Mouse (Mus musculus): ENCODE measurements around the gene Zdhhc5.
"Not testable (repeated sequence)": the region's sequence is repeated elsewhere in the genome, so short reads cannot be mapped to it uniquely, and the experiment has no call there.

Gene Zdhhc5

DNA sequence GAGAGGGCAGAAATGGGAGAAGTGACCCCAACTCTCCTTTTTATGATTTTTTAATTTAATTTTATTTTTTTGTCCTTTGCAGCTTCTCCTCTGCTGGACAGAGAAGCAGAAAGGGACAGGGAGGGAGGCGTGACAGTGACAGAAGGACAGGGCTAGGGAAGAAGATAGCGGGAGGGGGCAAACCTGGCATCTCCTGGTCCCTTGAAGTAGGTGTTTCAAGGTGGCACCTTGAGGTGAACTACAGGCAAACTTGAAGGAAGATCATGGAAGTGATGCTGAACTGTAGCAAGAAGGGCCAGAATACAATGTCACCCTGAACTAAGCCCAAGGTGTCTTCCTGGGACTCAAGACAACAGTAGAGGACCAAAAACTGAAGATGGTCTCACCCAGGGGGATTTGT lies 19.9 kb upstream of the Zdhhc5 start:
- no peak for DNase-seq (ENCODE audit: low spot score)

DNA sequence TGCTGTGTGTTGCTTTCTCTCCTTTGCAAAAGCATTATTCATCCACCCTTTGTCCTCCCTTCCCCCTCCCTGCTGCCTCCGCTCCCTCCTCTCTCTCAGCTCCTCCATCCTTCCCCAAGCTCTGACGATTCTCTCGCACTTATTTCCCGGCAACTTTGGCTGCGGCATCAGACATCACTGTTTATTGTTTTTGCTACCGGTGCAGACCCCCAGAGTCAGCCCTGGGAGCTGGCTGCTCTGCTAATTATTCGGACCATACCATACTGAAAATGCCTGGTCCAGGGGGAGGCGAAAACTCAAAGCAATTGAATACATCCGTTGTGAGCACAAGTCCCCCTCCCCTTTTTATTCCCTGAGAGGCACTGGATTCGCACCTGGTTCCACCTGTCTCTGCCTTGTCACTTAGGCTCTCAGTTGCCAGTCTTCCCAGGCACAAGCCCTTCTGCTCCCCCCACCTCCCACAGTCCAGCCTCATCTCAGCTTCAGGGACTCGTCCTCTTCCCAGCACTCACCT lies 19.4 kb upstream of the Zdhhc5 start:
- DNase-seq (ENCODE audit: low spot score) = no peak

DNA sequence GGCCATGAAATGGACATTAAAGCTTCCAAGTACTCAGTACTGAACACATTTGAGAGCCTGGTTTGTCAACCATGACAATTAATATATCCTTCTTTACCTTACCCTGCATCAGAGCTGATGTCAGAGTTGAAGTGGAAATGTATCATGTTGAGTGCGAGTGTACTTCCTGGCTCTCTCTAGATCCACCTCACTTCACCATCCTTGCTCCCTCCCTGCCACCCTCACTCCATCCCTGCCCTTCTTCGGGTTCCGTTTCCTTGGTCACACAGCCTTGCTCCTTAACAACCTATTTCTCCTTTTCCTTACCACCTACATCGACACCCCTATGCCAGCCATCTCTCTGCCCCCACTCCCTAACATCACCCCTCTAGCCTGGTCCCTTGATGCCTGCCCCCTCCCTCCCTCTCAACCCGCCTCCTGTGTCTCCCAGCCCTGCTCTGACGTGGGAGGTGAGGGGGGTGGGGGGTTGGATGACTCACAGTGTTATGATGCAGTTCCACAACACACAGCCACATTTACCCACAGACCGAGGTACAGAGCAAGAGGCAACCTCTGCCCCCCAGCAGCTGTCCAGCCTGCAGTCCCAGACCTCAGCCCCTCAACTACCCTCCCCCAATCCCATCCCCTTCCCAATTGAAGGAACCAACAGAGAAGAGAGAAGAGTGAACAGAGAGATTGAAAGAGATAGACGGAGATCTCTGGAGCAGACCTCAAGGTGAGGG lies 18.8 kb upstream of the Zdhhc5 start, which contains the start of gene Ypel4:
Gene Ypel4 (plus strand): TSS at position 480 of the 722 bp plus-strand sequence.
- peak; percentile 75 for DNase-seq (ENCODE audit: low spot score)

DNA sequence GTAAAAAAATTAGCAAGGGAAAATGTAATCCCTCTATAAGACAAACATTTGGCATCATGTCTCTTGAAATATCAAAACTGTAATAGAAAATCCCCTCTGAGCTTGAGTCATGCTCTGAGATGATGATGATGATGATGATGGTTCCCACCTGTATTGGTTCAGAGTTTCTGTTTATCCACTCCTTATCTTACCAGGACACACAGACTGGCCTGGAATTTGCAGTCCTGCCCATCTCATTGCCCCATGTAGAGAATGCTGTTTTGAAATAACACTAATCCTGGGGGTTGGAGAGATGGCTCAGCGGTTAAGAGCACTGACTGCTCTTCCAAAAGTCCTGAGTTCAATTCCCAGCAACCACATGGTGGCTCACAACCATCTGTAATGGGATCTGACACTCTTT lies 17.4 kb upstream of the Zdhhc5 start:
- DNase-seq (ENCODE audit: low spot score) = no peak

DNA sequence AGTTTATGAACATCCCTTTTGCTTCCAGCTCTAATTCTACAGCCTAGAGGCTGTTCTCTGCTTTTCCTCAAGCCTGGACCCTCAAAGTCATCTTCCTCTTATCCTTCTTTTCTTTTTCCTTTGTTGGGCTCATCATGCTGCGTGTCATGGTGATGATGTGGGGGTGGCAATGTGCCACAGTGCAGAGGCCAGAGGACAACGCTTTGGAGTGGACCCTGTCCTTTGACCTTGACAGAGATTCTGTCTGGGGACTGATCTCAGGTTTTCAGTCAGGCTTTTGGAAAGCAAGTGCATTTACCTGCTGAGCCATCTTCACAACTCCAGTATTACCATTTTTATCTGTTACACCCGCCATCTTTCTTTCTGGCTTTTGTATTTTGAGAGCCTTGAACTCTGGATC lies 16.2 kb upstream of the Zdhhc5 start:
- DNase-seq (ENCODE audit: low spot score) = no peak

DNA sequence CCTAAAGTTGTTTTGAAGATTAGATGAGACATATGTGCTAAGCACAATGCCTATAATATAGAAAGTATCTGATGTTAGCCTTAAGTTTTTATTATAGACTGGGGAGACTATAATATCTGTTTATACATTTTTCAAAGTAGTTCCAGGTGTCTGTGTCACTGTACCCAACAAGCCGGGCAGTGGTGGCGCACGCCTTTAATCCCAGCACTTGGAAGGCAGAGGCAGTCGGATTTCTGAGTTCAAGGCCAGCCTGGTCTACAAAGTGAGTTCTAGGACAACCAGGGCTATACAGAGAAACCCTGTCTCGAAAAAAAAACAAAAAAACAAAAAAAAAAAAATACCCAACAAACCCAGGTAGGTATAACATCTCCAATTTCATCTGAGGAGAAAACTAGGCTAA lies 13.2 kb upstream of the Zdhhc5 start:
- DNase-seq (ENCODE audit: low spot score) = not testable (repeated sequence)

DNA sequence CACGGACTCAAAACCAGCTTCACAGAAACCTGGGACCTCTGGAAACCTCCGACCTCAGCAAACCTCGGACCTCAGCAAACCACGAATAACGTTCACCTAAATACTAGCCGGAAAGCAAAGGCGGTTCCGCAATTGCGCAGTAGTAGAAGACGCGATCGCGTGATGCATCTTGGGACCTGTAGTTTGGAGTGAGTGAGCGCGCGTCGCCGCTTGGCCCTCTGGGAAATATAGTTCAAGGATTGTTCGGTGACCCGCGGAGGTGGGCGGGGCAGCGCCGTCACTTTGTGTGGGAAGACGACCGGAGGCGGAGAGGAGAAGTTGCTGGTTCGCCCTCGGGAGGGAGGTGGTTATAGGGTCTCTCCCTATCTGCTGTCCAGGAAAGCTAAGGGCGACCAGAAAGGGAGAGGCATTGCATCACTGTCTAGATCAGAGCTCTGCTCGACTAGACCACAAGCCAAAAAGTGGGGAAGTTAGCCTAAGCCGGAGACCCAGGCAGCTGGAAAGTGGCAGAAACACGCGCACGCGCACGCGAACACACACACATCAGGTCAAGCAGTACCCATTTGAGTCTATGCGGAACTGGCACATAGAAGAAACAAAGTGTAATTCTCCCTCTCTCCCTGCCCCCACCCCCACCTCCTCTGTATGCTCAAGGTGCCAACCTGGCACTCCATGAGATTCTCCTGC lies 12.3 kb upstream of the Zdhhc5 start, which contains the start of gene Clp1:
Gene Clp1 (minus strand): TSS at position 179 of the 687 bp plus-strand sequence.
- peak; percentile 97 for DNase-seq (ENCODE audit: low spot score)

DNA sequence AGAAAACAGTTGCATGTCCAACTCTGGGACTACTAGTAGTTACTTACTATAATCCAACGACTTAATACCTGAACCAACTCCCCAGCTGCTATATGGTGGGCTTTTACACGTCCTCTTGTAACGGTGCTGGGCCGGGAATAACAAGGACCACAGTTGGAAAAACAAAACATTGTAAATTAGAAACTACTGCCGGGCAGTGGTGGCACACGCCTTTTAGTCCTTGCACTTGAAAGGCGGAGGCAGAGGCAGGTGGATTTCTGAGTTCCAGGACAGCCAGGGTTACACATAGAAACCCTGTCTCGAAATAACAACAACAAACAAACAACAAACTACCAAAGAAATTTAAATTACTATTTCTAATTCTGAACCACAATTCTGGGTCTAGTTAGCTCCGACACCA lies 11.7 kb upstream of the Zdhhc5 start:
- no peak for DNase-seq (ENCODE audit: low spot score)

DNA sequence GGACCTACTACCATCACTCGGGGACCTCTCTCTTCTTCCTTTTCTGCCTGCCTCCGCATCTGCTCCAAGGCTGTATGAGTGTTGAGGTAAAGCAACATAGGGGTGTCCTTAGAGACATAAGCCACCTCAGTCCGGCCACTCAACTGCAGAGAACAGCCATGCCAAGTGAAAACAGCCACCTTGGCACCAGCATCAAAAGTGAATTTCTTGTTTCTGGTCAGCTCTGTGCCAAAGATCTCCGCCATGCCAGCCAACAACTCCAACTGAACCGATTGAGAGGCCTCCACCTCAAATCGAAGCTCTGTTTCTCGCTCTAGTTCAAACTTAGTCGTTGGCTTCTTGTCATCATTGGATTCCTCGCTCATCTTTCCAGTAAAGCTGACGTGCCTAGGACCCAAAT lies 10.8 kb upstream of the Zdhhc5 start:
- no peak for DNase-seq (ENCODE audit: low spot score)

DNA sequence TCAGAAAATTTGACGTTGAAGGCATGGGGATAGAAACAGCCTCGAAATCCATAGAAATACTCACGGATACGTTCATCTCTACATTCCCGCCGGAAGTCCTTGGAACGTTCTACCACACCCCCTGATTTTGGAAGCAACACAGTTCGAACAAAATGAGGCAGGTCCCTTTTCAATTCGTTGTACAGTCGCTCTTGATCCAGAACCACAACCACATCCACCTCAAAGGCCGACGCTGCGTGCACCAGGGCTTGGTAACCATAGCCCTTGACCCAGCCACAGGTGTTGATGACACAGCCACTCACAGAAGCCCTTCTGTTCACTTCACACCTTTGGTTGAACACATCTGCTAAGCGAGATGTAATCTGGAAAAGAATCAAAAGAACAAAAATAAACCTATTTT lies 8.9 kb upstream of the Zdhhc5 start:
- DNase-seq (ENCODE audit: low spot score) = no peak

DNA sequence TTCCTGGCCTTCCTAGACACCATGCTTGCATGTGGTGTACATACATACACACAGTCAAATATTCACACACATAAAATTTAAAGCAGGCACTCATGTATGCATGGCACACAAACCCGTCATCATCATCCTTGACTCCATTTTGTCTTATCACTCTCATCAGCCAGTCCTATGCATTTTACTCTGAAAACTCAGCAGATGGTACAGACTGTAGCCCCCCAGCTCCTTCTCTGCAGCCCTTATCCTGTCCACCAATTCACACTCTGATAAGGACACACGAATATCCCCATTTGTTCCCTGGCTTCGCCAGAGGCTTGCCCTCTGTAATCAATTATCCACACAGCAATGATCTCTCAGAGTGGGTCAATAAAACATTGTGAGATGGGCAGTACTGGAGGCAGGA lies 6.2 kb upstream of the Zdhhc5 start:
- DNase-seq (ENCODE audit: low spot score) = no peak

DNA sequence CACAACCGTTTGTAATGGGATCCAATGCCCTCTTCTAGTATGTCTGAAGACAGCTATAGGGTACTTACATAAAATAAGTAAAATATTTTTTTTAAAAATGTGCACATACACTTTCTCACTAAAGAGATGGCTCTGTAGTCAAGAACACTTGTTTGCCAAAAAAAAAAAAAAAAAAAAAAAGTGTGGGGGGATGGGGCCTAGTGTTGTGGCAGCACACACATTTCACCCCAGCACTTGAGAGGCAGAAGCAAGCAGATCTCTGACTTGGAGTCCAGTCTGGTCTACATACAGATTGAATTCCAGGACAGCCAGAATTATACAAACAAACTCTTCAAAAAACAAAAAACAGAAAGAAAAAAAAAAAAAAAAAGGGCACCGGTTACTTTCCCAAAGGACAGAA lies 5.7 kb upstream of the Zdhhc5 start:
- no peak for DNase-seq (ENCODE audit: low spot score)

DNA sequence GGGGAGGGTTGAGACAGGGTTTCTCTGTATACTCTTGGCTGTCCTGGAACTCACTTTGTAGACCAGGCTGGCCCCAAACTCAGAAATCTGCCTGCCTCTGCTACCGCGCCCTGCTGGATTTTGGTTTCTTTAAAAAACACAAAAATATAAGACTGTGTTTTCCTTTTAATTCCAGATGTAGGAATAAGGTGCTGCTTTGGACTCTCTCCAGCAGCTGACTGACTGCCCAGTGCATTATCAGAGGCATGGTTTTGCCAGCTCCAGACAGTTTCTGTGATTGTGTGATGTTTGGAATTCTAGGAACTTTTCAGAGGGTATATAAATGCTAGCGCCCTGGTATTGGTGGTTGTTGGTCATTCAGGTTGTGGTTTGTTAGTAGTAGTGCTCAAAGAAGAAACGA lies 2.4 kb upstream of the Zdhhc5 start:
- no peak for DNase-seq (ENCODE audit: low spot score)

DNA sequence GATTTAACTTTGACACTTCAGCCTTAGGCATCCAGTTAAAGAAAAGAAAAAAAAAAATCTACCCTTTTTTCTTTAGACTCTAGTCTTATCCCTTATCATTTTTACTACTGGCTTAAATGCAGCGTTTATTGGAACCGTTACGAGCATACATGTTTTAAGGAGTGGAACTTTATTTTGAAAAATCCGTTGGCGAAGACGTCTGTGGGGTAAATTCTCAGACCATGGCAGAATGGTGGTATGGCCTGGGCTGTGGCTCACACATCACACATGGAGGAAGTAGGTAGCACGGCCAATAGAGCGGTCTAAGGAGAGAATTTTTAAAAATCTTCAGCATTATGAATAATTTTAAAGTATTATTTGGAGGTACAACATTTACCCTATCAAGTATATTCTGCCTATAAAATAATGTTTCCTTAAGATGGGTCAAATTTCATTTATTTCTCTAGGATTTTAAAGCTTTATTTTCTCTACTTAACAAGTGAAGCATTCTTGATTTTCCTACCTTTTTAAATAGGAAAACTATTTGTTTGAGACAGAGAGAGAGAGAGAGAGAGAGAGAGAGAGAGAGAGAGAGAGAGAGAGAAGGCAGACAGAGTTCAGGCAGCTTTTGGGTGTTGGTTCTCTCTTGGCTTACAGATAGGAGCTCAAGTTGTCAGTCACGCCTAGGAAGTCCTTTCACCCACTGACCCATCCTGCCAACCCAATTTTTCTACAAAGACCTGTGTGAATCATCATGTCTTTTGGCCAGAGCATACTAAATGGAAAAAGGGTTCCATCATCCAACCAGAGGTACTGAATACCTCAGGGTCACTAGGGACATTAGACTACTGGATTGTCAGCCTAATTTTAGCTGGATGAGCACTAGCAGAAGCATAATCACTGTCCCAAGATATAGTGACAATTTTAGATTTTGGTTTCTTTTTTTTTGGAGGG lies 1.7 kb upstream of the Zdhhc5 start:
- DNase-seq (ENCODE audit: low spot score) = no peak

DNA sequence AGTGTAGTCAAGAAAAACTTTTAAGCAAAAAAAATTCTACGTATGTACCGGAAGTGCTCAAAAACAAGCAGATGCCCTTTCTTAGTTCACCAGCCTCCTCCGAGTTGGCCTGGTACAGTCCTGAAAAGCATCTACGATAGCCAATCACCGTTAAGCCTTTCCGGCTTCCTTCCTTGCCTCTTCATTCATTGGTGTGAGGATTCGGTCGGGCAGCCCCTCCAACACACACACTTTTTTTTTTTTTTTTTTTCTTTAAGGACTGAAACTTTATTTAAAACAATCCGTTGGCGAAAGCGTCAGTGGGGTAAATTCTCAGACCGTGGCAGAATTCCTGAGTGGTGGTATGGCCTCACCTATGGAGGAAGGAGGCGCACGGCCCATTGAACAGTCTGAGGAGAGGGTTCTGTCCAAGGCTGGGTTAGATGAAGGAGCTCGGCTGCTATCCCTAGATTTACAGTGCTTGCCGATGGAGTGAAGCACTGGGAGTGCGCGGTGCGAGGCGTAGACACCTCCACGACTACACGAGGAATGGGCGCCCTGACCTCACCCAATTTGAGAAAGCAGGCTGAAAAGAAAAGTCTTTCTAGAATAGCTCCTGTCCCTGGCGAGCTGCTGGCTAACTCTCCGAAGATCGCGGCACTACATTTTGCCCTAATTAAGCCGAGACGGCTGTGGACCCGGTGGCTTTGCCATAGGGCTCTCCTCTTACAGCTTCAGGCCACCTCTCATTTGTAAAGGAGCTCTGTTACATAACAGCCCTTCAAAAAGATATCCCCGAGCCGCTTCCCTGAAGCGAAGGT lies 782 bp upstream of the Zdhhc5 start:
- peak; percentile 91 for DNase-seq (ENCODE audit: low spot score)

DNA sequence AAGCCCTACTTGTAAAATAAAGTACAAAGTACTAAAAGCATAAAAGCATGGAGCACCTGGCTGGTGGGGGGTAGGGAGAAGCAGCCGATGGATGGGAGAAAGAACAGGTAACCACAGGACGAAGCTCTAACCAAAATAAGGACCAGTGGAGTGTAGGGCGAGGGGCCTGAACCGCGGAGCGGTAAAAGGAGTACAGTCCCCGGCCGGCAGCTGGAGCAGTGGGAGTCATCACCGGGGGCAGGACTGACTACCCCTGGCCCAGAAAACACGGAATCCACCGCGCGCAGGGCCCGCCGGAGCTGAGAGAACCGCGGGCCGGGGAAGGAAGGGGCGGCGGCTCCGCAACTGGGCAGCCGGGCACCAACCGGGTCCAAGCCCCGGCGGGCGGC lies 564 bp downstream of the Zdhhc5 start:
- DNase-seq (ENCODE audit: low spot score) = peak; percentile 45

DNA sequence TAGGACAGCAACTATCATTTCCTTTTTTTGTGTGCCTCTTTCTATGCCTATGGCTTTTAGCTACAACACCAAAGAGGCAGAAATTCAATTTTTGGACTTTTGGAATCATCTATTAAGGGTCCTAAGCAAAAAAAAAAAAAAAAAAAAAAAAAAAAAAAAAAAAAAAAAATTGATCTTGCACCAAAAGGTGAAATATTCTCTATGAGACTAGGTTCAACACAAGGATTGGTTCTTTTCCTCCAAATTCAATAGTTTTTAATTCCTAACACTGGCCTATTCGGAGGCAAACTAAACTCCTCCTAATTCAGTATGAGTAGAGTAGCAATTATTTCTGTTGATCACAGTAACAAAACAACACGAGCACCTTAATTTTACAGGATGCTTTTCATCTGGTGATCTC lies 3.1 kb downstream of the Zdhhc5 start:
- no peak for DNase-seq (ENCODE audit: low spot score)

DNA sequence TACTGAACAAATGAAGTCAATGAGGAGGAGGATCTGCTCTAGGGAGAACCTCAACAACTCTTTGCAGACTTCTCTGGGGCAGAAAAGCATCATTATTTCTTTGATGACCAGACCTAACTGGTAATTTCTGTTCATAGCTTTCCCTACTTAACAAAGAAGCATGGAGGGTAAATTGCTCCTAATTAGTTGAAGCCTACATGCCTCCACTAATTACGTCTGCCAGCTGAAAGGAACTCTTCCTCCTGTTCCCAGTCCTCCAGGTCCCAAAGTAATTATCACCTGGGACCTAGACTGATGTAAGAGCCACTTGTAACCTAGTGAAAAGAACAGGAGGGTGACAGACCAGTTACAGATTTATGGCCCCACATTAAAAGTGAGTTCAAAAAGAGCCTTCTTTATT lies 7.5 kb downstream of the Zdhhc5 start:
- DNase-seq (ENCODE audit: low spot score) = no peak

DNA sequence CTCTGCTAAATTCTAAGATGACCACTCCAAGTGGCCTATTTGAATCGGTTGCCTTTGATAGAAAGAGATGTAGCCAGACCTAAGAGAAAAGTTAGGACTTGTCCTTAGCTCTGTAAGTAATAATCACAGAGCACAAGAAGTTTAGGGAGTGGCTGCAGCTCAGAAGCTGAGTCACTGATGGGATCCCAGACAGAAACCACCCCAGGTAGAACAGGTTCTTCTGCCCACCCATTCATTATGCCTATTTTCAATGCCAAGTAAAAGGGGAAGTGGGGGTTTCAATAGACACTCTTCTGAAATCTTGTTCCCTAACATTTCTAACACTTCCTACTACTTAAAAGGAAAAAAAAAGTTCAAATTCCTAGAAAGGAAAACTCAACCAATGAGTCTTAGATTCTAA lies 9.7 kb downstream of the Zdhhc5 start:
- no peak for DNase-seq (ENCODE audit: low spot score)

DNA sequence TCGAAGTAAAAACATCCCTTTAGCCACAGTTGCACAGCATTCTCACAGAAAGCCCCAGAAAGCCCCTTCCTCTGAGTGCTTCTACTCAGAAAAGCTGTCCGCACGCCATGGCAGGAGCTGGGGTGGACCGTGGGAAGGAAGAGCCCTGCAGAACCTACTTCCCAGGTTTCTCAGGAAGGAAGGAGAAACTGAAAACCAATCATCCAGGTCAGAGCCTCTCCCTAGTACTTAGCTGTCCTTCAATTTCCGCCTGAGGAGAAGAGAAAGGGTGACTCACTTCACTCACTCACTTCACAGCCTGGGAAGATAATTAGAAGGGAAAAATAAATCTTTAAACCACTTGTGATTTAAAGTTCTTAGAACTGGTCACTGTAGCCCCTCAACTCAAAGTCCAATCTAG lies 10.7 kb downstream of the Zdhhc5 start:
- no peak for DNase-seq (ENCODE audit: low spot score)

DNA sequence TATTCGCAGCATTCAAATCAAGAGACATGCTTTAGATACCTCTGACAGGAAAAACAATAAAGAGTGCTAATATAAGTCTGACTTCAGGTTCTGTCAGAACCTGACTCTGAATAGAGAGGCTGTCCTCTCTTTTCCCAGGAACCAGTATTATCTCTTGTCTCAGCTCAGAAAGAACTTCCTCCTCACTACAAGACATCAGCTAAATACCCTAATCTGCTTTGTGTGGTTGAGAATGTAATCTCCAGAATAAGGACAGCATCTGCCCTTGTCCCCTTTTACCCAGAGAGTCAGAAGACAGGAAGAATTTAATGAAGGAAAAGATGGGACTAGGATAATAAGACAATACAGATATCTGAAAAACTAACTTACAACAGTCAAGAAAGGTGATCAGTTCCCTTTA lies 11.5 kb downstream of the Zdhhc5 start:
- no peak for DNase-seq (ENCODE audit: low spot score)
